Mouse (Mus musculus) urinary bladder, adult 2 months (tissue): ENCODE measurements at regions not wholly inside any gene's neighbourhood (a gene's known extent, or its start where the extent isn't known, plus 50 kb on each side); places are given as distances from the start of the nearest gene placed in this dataset.

Experiments
- DNase-seq: peaks from one replicate; pipeline ENCODE4 v3.0.0; 2022; ENCODE audit warnings: low spot score

DNA sequence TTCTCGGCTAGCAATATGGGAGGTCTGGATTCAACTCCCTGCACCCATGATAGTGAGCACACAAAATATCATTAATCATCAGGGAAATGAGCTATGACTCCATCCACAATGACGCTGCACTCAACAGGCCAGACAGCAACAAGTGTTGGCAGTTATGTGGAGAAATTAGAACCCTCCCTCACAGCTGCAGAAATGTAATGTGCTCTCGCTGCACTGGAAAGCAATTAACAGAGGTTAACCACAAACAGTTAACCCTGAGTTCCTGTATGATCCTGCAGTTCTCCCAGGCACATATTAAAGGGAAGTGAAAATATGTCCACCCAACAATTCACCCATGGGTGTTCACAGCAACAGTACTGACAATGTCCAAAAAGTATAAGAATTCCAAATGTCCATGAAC, 54.0 kb upstream of the Jade2 start:
- DNase-seq: no peak

- DNase-seq: peak; percentile 30
Observed at GRCm38 (mm10) chr11:51915656-51916032, 51.8 kb upstream of the Cdkn2aipnl start.

DNA sequence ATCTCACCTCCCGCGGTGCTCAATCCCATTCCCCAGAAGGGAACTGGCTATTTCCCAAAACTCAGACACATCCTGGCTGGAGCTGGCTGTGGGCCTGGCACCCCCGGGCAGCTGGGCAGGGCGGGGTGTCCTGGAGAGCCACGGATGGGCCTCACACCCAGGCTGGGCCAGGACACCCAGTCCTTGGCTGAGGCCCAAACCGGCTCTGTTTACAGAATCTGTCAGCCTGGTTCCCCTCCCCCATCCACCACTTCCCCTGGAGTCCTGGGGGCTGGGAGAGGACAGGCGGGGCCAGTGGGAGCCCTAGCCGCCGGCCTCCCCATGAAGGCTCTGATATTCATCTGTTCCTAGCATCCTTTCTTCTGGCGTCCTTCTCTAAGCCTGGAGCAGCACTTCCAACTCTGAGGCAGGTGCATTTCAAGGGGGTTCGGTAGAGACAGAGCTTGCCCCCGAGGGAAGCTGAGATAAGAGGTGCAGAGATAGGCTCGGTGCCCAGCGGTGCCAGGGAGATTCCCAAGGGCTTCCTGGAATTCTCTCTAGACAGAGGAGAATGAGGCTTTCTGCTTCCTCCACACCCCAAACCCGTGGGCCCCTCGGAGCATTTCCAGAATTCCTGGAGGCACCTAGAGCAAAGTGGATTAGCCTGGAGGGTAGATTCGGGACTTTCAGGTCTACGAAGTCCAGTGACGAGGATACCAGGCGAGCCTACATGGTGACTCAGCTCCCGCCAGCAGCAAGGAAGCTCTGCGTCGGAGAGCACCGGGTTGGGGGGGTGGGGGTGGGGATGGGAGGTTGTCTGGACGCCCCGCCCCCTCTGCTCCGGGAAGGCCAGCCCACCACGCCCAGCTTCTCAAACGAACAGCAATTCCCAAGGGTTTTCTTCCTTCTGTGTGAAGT, 51.2 kb upstream of the Cdkn2aipnl start:
- DNase-seq: peak; percentile 75
